ENCODE assay signal across 16 mouse cellular contexts in the genomic region with DNA sequence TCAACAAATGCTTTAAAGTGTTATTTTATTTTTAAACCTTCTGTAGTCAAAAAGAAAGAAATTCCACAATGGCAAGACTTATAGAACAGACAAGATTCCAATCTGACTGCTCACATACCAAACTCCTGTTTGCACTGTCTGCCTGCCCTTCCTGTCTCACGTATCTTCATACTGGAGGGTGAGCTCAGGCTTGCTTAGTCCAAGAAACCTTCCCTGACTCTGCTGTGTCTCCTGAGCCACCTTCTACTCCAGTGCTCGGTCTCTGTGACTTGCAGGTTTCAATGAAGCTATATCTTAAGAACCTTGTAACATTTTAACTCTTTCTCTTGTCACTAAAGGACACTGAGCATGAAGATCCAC.
A peak's percentile ranks its signal among the peaks of the same experiment; 100 is the strongest.
DNase-seq lines count a peak whose midpoint lies in the region; ATAC-seq and TF ChIP-seq lines count a peak whose summit lies in the region.
"Had no signal": no experiment of that assay in that cellular context is flagged by ENCODE, and none has a peak within 500 bp of the region (broad histone marks: within the 10 kb centered on the region; RNA-seq: fewer than 3 reads in every experiment).

No protein-coding gene starts in this region.

- no peak overlapping the region for H3K9ac ChIP-seq in heart, embryonic 14.5 days (ENCODE audit: low read length)
- no peak overlapping the region for H3K9ac ChIP-seq in lung, embryonic 14.5 days
- H3K9ac ChIP-seq in embryonic facial prominence, embryonic 15.5 days: no peak overlapping the region
- H3K9ac ChIP-seq in stomach, postnatal 0 days (ENCODE audit: low read length): no peak overlapping the region
- H3K9ac ChIP-seq: hindbrain, embryonic 15.5 days; limb, embryonic 12.5 days had no signal

- H3K27ac ChIP-seq in heart, embryonic 14.5 days (replicated peaks in 1 of 2; ENCODE audit: control insufficient read depth in 1 of 2, insufficient read depth in 1 of 2, low read depth in 2 of 2, low read length in 2 of 2): peak overlapping the region; percentile 66 to 71
- H3K27ac ChIP-seq in lung, embryonic 14.5 days (ENCODE audit: low read depth): peak overlapping the region; percentile 48
- H3K27ac ChIP-seq in embryonic facial prominence, embryonic 15.5 days (replicated peaks): peak overlapping the region; percentile 55; the same call in 1 of the 2 replicates
- peak overlapping the region; percentile 83 for H3K27ac ChIP-seq in stomach, postnatal 0 days (replicated peaks)
- H3K27ac ChIP-seq: hindbrain, embryonic 15.5 days; limb, embryonic 12.5 days; midbrain, embryonic 10.5 days had no signal

- intact Hi-C loops in heart, postnatal 14 days (cut with DNase I): no loop called here

- 0 out of 2 replicates have a peak, but pooled peaks cover 2% of the 10 kb centered on the region for H3K9me3 ChIP-seq in heart, embryonic 14.5 days (ENCODE audit: control insufficient read depth, low read length)
- no peaks in the 10 kb centered on the region for H3K9me3 ChIP-seq in lung, embryonic 14.5 days (ENCODE audit: low read depth, low read length)
- no peaks in the 10 kb centered on the region for H3K9me3 ChIP-seq in embryonic facial prominence, embryonic 15.5 days (replicated peaks)
- no peaks in the 10 kb centered on the region for H3K9me3 ChIP-seq in stomach, postnatal 0 days (ENCODE audit: control insufficient read depth, low read length)
- H3K9me3 ChIP-seq: hindbrain, embryonic 15.5 days; limb, embryonic 12.5 days; midbrain, embryonic 10.5 days had no signal

- 58% methylated on average over 2 of the region's 2 CpGs for WGBS in heart, embryonic 14.5 days
- 39% methylated on average over 2 of the region's 2 CpGs for WGBS in lung, embryonic 14.5 days
- WGBS in embryonic facial prominence, embryonic 15.5 days: 56% methylated on average over 2 of the region's 2 CpGs
- 39% methylated on average over 2 of the region's 2 CpGs for WGBS in stomach, postnatal 0 days

- H3K4me3 ChIP-seq in heart, embryonic 14.5 days (ENCODE audit: control insufficient read depth in 1 of 2, insufficient read depth in 1 of 2, low read depth in 1 of 2, low read length in 2 of 2): no peak overlapping the region
- no peak overlapping the region for H3K4me3 ChIP-seq in lung, embryonic 14.5 days (ENCODE audit: low read depth, low read length)
- H3K4me3 ChIP-seq in embryonic facial prominence, embryonic 15.5 days (replicated peaks): no peak overlapping the region
- no peak overlapping the region for H3K4me3 ChIP-seq in stomach, postnatal 0 days (ENCODE audit: low read depth, low read length)
- H3K4me3 ChIP-seq: hindbrain, embryonic 15.5 days; limb, embryonic 12.5 days; midbrain, embryonic 10.5 days had no signal

- DNase-seq in heart, postnatal 14 days: no peak
- peak; percentile 6 for DNase-seq in lung, embryonic 14.5 days
- no peak for DNase-seq in lung, postnatal 10 days
- no peak for DNase-seq in stomach, postnatal 0 days (ENCODE audit: low spot score)
- DNase-seq in testis, postnatal 14 days (ENCODE audit: low spot score): no peak
- DNase-seq: adrenal gland, postnatal 36 days; cerebellum, postnatal 10 days; kidney, postnatal 14 days; lung, adult 2 months; thymus, postnatal 25 days had no signal

- ATAC-seq in heart, embryonic 14.5 days (ENCODE audit: insufficient number of reproducible peaks, insufficient read depth, low FRiP score, low read depth): no peak
- no peak for ATAC-seq in lung, embryonic 14.5 days (ENCODE audit: insufficient read depth)
- no peak for ATAC-seq in embryonic facial prominence, embryonic 15.5 days (ENCODE audit: insufficient number of reproducible peaks, low FRiP score, low TSS enrichment, low read depth)
- ATAC-seq in stomach, postnatal 0 days (ENCODE audit: low FRiP score, low TSS enrichment): peak; percentile 13; the same call in 1 of the 2 replicates
- ATAC-seq: activated CD4-positive, CD25-positive, alpha-beta regulatory T cell, adult 4 months had no signal

- peaks cover 7 to 17% of the 10 kb centered on the region in 2 experiments for H3K4me1 ChIP-seq in heart, embryonic 14.5 days (ENCODE audit: control insufficient read depth in 2 of 2, insufficient read depth in 2 of 2, low read length in 2 of 2)
- peaks cover 11% of the 10 kb centered on the region; the same call in 1 of the 2 replicates for H3K4me1 ChIP-seq in lung, embryonic 14.5 days (ENCODE audit: insufficient read depth)
- H3K4me1 ChIP-seq in embryonic facial prominence, embryonic 15.5 days: peaks cover 6% of the 10 kb centered on the region; the same call in 1 of the 2 replicates
- H3K4me1 ChIP-seq in stomach, postnatal 0 days (replicated peaks; ENCODE audit: control insufficient read depth, insufficient read depth): 0 out of 2 replicates have a peak, but pooled peaks cover 2% of the 10 kb centered on the region
- H3K4me1 ChIP-seq: hindbrain, embryonic 15.5 days; midbrain, embryonic 10.5 days had no signal

- no peak overlapping the region for H3K4me2 ChIP-seq in heart, embryonic 14.5 days (ENCODE audit: low read length)
- H3K4me2 ChIP-seq in lung, embryonic 14.5 days: no peak overlapping the region
- no peak overlapping the region for H3K4me2 ChIP-seq in embryonic facial prominence, embryonic 15.5 days (replicated peaks)
- no peak overlapping the region for H3K4me2 ChIP-seq in stomach, postnatal 0 days (replicated peaks; ENCODE audit: low read depth)
- H3K4me2 ChIP-seq: hindbrain, embryonic 15.5 days; limb, embryonic 12.5 days had no signal

- no peak for TF ChIP-seq CTCF in lung, embryonic 14.5 days (IDR thresholded peaks at IDR 0.05; ENCODE audit: low read depth)
- no peak for TF ChIP-seq CTCF in stomach, postnatal 0 days (IDR thresholded peaks at IDR 0.05; ENCODE audit: low read depth)

- no peaks in the 10 kb centered on the region for H3K27me3 ChIP-seq in heart, embryonic 14.5 days (ENCODE audit: control insufficient read depth, insufficient read depth, low read length)
- no peaks in the 10 kb centered on the region for H3K27me3 ChIP-seq in lung, embryonic 14.5 days (ENCODE audit: insufficient read depth, low read length)
- H3K27me3 ChIP-seq in embryonic facial prominence, embryonic 15.5 days: no peaks in the 10 kb centered on the region
- H3K27me3 ChIP-seq in stomach, postnatal 0 days (ENCODE audit: control insufficient read depth, insufficient read depth, low read length): no peaks in the 10 kb centered on the region
- H3K27me3 ChIP-seq: hindbrain, embryonic 15.5 days; limb, embryonic 12.5 days had no signal

- no peak for TF ChIP-seq EP300 in stomach, postnatal 0 days (optimal IDR thresholded peaks at IDR 0.05)

- H3K36me3 ChIP-seq in heart, embryonic 14.5 days (ENCODE audit: control insufficient read depth, insufficient read depth, low read length): peaks cover 9% of the 10 kb centered on the region; the same call in 1 of the 2 replicates
- H3K36me3 ChIP-seq in lung, embryonic 14.5 days (ENCODE audit: insufficient read depth): 0 out of 2 replicates have a peak, but pooled peaks cover 9% of the 10 kb centered on the region
- peaks cover 14% of the 10 kb centered on the region for H3K36me3 ChIP-seq in embryonic facial prominence, embryonic 15.5 days
- no peaks in the 10 kb centered on the region for H3K36me3 ChIP-seq in stomach, postnatal 0 days (ENCODE audit: control insufficient read depth, insufficient read depth, low read length)
